Mouse (Mus musculus): ENCODE measurements around the gene Dtnb. TPM values are rescaled to one million over a fixed set of nuclear protein-coding genes. Genes with fewer than 3 reads are reported as not detected.
"Not testable (repeated sequence)": the region's sequence is repeated elsewhere in the genome, so short reads cannot be mapped to it uniquely, and the experiment has no call there.

Dtnb gene
- 35.3 and 37.6 TPM in 2 replicates for polyA plus RNA-seq (2016; fragmentation: Nextera tagmentation; extraction: Ambion mirVana)

DNA sequence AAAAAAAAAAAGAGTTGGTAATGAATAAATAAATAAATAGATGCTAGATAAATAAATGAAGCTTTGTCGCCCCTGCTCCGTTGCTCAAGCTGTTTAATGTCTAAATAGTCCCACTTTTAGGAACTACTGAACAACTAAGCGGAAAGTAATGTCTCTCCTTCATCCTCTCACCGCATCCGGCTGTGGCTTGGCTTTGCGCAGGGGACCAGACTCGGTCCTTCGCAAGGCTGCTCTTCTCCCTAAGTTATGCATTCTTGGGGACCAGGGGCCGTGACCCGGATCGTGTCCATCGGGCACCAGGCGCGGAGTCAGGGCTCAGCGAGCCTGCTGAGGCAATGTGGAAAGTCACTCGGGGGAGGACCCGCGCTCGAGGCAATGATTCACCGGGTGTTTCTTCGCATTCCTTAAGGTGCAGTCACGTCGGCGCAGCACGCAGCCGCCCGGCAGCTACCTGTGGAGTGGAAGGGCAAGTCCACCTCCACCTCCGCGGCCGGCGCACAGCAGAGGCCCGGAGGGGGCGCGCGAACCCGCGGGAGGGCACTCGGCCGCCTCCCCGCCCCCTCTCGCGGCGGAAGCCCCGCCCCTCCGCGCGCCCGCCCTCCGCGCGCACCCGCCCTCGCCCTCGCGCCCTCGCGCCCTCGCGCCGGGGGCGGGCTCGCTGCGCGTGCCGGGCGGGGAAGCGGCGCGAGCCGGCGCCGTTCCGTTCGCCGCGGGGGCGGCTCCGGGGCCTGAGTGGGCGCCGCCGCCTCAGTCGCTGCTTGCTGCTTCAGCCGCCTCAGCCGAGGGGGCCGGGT lies at the start of gene Dtnb:
Gene Dtnb, plus strand, starts transcription at position 595 of the 794 bp plus-strand sequence.
- WGBS, result 3% methylated on average over 46 of the region's 85 CpGs
- Histone ChIP-seq H3K9me3 (no peaks in the 10 kb centered on the region), H3K4me3 (peak within 1 kb of the TSS; percentile 83), H3K4me1 (peaks cover 12% of the 10 kb centered on the region), H3K9ac (replicated peaks) (peak within 1 kb of the TSS; percentile 90), H3K27ac (replicated peaks) (peak within 1 kb of the TSS; percentile 79), H3K27me3 (peaks cover 5% of the 10 kb centered on the region; the same call in 1 of the 2 replicates), H3K4me2 (replicated peaks) (peak within 1 kb of the TSS; percentile 81), H3K36me3 (no peaks in the 10 kb centered on the region)
- peak; percentile 83 for ATAC-seq (ENCODE audit: low FRiP score, low read depth)

DNA sequence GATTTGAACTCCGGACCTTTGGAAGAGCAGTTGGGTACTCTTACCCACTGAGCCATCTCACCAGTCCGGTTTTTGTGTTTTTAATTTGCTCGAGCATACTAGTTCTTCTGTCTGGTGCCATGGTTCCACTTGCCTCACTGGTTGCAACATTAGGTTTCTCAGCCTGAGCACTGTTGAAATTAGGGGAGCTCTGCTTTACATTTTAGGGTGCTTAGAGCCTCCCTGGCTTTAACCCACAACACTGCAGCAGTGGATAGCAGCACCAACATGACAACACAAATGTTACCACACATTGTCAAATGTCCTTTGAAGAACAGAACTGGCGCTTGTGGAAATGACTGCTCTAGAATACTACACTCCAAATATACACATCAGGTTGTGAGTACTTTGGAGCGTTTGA lies 46.6 kb upstream of the Dtnb start:
- H3K27me3 ChIP-seq, result no peaks in the 10 kb centered on the region
- no peak for ATAC-seq (ENCODE audit: low FRiP score, low read depth)
- no peak overlapping the region for H3K4me2 ChIP-seq (replicated peaks)
- no peaks in the 10 kb centered on the region for H3K9me3 ChIP-seq
- no peaks in the 10 kb centered on the region for H3K36me3 ChIP-seq
- no peaks in the 10 kb centered on the region for H3K4me1 ChIP-seq
- H3K27ac ChIP-seq (replicated peaks), result no peak overlapping the region
- WGBS, result 94% methylated on average over 5 of the region's 5 CpGs
- H3K4me3 ChIP-seq, result no peak overlapping the region
- H3K9ac ChIP-seq (replicated peaks), result no peak overlapping the region

DNA sequence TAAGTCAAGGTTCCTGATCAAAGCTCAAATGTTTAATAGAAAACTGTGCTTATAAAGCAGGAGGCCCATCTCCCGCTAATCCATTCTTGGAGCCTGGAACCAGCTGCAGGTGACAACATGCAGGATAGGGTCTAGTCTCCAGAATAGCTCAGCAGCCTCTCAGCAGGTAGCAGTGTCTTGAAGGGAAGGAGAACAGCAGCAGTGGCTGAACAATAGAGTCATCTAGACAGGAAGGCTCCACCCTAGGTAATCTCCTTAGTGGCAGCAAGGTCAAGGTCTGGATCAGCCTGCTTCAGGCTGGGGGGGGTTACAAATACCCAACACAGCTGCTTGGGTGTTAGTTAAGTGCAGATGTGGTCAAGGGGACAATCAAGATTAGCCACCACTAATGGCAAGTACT lies 36.7 kb upstream of the Dtnb start:
- H3K4me3 ChIP-seq; H3K4me2 ChIP-seq (replicated peaks); ATAC-seq (ENCODE audit: low FRiP score, low read depth); H3K36me3 ChIP-seq; H3K4me1 ChIP-seq; H3K27ac ChIP-seq (replicated peaks); H3K9ac ChIP-seq (replicated peaks); H3K27me3 ChIP-seq; H3K9me3 ChIP-seq: not testable (repeated sequence)
- 100% methylated on average over 1 of the region's 1 CpGs for WGBS

DNA sequence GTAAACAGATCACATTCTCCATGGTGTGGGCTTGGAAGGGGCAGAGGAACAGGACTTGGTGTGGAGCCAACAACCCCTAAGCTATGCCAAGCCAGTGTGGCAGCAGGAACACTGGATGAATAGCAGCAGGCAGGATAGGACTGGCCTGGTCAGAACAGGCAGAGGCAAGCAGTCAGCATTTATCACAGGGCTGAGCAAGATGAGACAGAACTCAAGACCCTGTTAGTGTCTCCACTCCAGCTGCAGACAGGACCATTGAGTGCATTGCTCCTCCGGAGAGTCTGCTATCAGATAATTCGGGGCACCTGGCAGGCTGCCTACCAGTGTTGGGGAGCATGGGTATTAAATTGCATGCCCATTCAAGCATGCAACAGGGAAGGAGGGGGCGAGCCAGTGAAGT lies 34.6 kb upstream of the Dtnb start:
- no peak overlapping the region for H3K9ac ChIP-seq (replicated peaks)
- H3K27me3 ChIP-seq, result no peaks in the 10 kb centered on the region
- no peaks in the 10 kb centered on the region for H3K9me3 ChIP-seq
- no peaks in the 10 kb centered on the region for H3K36me3 ChIP-seq
- H3K4me2 ChIP-seq (replicated peaks), result no peak overlapping the region
- H3K4me1 ChIP-seq, result no peaks in the 10 kb centered on the region
- H3K27ac ChIP-seq (replicated peaks), result no peak overlapping the region
- WGBS, result 86% methylated on average over 3 of the region's 3 CpGs
- ATAC-seq (ENCODE audit: low FRiP score, low read depth), result no peak
- H3K4me3 ChIP-seq, result no peak overlapping the region

DNA sequence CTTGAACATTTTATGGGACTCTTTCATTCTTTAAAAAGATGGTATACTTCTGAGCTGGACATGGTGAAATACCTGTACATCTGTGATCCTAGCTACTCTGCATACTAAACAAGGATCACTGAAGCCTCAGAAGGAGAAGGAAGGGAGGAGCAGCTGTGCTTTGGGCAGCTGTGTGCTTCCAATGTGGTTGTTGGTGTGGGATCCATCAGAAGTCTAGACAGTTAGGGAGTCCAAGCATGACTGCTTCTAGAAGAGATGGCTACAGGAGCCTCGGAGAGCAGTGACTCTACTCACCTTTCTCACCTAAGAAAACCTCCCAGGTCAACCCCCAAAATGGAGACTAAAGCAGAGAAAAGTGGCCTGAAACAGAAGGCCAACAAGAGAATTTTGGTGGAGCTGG lies 34.1 kb upstream of the Dtnb start:
- H3K4me3 ChIP-seq, result no peak overlapping the region
- 64% methylated on average over 1 of the region's 1 CpGs for WGBS
- H3K9me3 ChIP-seq, result no peaks in the 10 kb centered on the region
- no peak for ATAC-seq (ENCODE audit: low FRiP score, low read depth)
- no peaks in the 10 kb centered on the region for H3K36me3 ChIP-seq
- no peak overlapping the region for H3K9ac ChIP-seq (replicated peaks)
- no peaks in the 10 kb centered on the region for H3K4me1 ChIP-seq
- no peak overlapping the region for H3K4me2 ChIP-seq (replicated peaks)
- H3K27ac ChIP-seq (replicated peaks), result no peak overlapping the region
- H3K27me3 ChIP-seq, result no peaks in the 10 kb centered on the region

DNA sequence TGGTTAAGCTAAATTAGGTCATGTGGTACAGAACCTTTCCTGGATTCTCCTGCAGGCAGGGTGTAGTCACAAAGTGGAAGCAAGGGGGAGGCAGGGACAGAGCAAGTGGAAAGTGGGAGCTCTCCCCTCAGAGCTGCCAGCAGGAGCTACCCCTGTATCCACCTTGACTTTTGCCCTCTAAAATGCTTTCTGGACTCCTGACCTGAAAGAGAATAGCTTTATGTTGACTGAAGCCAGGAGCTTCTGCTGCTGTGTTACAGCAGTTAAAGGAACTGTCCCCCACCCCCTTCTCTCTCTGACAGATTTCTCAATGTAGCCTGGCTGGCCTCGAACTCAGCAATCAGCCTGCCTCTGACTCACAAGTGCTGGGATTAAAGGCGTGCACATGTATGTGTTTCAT lies 32.6 kb upstream of the Dtnb start:
- no peaks in the 10 kb centered on the region for H3K9me3 ChIP-seq
- no peak for ATAC-seq (ENCODE audit: low FRiP score, low read depth)
- H3K27ac ChIP-seq (replicated peaks), result no peak overlapping the region
- no peak overlapping the region for H3K9ac ChIP-seq (replicated peaks)
- 78% methylated on average over 2 of the region's 2 CpGs for WGBS
- no peak overlapping the region for H3K4me3 ChIP-seq
- H3K4me2 ChIP-seq (replicated peaks), result no peak overlapping the region
- H3K36me3 ChIP-seq, result no peaks in the 10 kb centered on the region
- no peaks in the 10 kb centered on the region for H3K4me1 ChIP-seq
- no peaks in the 10 kb centered on the region for H3K27me3 ChIP-seq

DNA sequence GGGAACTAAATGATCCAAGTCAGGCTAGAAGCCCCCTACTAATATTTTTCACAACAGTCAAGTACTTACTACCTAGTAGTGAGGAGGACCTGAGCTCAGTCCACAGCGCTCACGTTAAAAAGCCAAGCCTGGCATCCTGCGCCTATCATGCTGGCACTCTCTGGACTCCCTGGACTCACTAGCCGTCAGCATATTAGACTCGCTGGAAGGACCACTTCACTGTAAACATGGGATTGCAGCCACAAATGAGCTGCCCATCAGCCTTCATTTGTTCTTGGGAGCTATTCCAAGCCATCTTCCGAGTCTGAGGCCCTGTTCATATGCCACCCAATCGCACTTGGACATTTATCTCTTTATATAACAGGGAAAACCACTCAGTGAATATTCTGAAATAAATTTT lies 31.3 kb upstream of the Dtnb start:
- H3K4me2 ChIP-seq (replicated peaks), result no peak overlapping the region
- no peak for ATAC-seq (ENCODE audit: low FRiP score, low read depth)
- no peaks in the 10 kb centered on the region for H3K27me3 ChIP-seq
- no peaks in the 10 kb centered on the region for H3K4me1 ChIP-seq
- WGBS, result 93% methylated on average over 7 of the region's 7 CpGs
- no peak overlapping the region for H3K27ac ChIP-seq (replicated peaks)
- H3K36me3 ChIP-seq, result no peaks in the 10 kb centered on the region
- no peak overlapping the region for H3K4me3 ChIP-seq
- no peaks in the 10 kb centered on the region for H3K9me3 ChIP-seq
- no peak overlapping the region for H3K9ac ChIP-seq (replicated peaks)

DNA sequence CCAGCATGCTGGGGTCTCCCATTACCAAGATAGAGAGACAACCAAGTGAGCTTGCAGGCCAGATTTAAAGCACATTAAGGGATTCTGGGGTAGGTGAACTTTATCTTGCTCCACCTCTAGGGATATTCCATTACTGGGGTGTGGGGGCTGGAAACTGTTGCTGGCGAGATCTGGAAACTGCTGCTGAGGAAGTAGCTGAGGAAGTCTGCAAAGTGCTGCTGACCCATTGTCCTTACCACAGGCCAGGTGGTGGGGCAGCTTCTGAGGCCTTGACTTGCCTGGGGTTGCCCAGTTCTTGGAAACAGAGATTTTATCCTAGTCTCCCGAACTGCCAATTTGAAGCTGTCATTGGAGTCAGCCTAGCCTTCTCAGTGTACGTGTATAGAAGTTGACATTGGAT lies 26.7 kb upstream of the Dtnb start:
- H3K4me3 ChIP-seq, result no peak overlapping the region
- WGBS, result 66% methylated on average over 3 of the region's 3 CpGs
- H3K4me1 ChIP-seq, result peaks cover 7% of the 10 kb centered on the region
- H3K36me3 ChIP-seq, result no peaks in the 10 kb centered on the region
- no peak overlapping the region for H3K4me2 ChIP-seq (replicated peaks)
- H3K9ac ChIP-seq (replicated peaks), result no peak overlapping the region
- no peak overlapping the region for H3K27ac ChIP-seq (replicated peaks)
- no peaks in the 10 kb centered on the region for H3K9me3 ChIP-seq
- no peak for ATAC-seq (ENCODE audit: low FRiP score, low read depth)
- H3K27me3 ChIP-seq, result peaks cover 9% of the 10 kb centered on the region; the same call in 1 of the 2 replicates

DNA sequence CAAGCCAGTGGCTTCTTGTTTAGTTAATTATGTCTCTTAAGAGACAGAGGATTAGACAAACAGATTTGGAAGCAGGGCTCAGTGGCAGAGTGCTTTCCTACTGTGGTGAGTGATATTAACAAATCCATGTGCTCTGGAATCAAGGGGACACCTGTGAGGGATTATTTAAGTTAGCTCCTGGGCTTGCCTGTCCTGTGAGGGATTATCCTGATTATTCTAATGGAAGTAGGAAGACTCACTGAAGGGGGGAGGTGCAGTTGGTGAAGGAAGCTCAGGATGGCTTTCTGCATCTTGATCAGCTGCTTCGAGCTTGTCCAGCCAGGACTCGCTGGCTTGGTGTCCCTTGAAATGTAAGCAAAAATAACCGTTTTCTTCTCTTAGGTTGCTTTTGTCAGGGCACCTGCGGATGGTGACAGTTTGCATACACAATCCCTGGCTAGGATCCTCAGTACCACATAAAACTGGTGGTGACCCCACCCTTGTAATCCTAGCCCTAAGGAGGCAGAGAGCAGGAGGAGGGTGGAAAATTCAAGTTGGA lies 26.0 kb upstream of the Dtnb start:
- Histone ChIP-seq H3K36me3 (no peaks in the 10 kb centered on the region), H3K4me2 (replicated peaks) (no peak overlapping the region), H3K9ac (replicated peaks) (no peak overlapping the region), H3K27me3 (peaks cover 9% of the 10 kb centered on the region; the same call in 1 of the 2 replicates), H3K27ac (replicated peaks) (no peak overlapping the region), H3K4me1 (peaks cover 8% of the 10 kb centered on the region), H3K9me3 (no peaks in the 10 kb centered on the region), H3K4me3 (no peak overlapping the region)
- no peak for ATAC-seq (ENCODE audit: low FRiP score, low read depth)
- WGBS, result 5% methylated on average over 4 of the region's 4 CpGs

DNA sequence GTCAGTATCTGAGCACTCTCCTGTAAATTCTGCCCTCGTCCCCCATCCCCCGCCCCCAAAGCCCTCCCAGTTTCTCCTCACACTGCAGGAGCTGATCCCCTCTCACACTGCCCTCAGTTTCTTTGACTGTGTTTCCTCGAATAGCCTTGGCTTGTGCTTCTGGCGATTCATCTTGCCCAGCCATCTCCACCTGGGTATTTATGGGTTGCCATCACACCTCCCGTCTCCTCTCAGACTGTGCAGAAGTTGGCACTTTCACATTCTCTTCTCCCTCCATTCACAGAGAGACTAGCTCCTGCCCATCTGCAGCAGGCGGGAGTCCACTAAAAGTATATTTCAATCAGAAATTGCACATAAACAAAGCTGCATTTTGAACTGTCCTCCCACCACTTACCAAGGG lies 25.4 kb upstream of the Dtnb start:
- 24% methylated on average over 6 of the region's 6 CpGs for WGBS
- no peak overlapping the region for H3K27ac ChIP-seq (replicated peaks)
- no peaks in the 10 kb centered on the region for H3K9me3 ChIP-seq
- peaks cover 8% of the 10 kb centered on the region for H3K4me1 ChIP-seq
- H3K9ac ChIP-seq (replicated peaks), result no peak overlapping the region
- ATAC-seq (ENCODE audit: low FRiP score, low read depth), result no peak
- H3K4me3 ChIP-seq, result no peak overlapping the region
- H3K36me3 ChIP-seq, result no peaks in the 10 kb centered on the region
- no peak overlapping the region for H3K4me2 ChIP-seq (replicated peaks)
- peaks cover 9% of the 10 kb centered on the region; the same call in 1 of the 2 replicates for H3K27me3 ChIP-seq

DNA sequence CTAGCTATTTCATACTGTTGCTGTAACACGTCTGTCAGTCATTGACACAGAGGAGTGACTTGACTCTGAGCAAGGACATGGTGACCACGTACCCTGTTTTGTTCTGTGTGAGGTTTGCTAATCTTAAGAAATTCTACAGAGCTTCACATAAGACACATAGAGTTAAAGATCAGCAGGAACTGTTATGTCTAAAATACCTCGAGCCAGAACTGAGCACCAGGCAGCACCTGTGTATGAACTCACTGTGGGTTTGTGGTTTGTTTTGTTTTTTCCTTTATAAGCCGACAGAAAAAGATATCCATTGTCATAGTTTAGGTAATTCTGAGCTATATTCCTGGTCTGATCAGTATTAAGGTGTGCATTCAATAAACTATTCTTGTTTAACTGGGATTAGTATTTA lies 24.7 kb upstream of the Dtnb start:
- WGBS, result 44% methylated on average over 4 of the region's 4 CpGs
- no peak for ATAC-seq (ENCODE audit: low FRiP score, low read depth)
- no peak overlapping the region for H3K9ac ChIP-seq (replicated peaks)
- H3K36me3 ChIP-seq, result no peaks in the 10 kb centered on the region
- H3K4me3 ChIP-seq, result no peak overlapping the region
- H3K4me2 ChIP-seq (replicated peaks), result no peak overlapping the region
- peaks cover 9% of the 10 kb centered on the region; the same call in 1 of the 2 replicates for H3K27me3 ChIP-seq
- H3K9me3 ChIP-seq, result no peaks in the 10 kb centered on the region
- no peak overlapping the region for H3K27ac ChIP-seq (replicated peaks)
- H3K4me1 ChIP-seq, result peaks cover 8% of the 10 kb centered on the region

DNA sequence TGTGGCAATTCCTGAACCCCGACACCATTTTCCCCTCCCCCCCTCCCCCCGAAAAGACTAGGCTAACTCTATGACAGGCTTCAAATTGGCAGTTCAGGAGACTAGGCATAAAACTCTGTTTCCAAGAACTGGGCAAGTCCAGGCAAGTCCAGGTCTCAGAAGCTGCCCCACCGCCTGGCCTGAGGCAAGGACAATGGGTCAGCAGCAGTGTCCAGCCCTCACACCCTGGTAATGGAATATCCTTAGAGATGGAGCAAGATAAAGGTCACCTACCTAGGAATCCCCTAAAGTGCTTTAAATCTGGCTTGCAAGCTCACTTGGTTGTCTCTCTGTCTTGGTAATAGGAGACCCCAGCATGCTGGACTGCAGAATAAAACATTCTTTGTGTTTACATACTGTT lies 24.3 kb upstream of the Dtnb start:
- Histone ChIP-seq H3K27me3 (peaks cover 9% of the 10 kb centered on the region; the same call in 1 of the 2 replicates), H3K9ac (replicated peaks) (no peak overlapping the region), H3K9me3 (no peaks in the 10 kb centered on the region), H3K4me2 (replicated peaks) (no peak overlapping the region), H3K4me1 (peaks cover 8% of the 10 kb centered on the region), H3K4me3 (no peak overlapping the region), H3K27ac (replicated peaks) (no peak overlapping the region), H3K36me3 (no peaks in the 10 kb centered on the region)
- WGBS, result 58% methylated on average over 3 of the region's 3 CpGs
- no peak for ATAC-seq (ENCODE audit: low FRiP score, low read depth)
